Mouse (Mus musculus) midbrain, embryonic 10.5 days (tissue): ENCODE results near the gene Tespa1. TPM values are rescaled to one million over a fixed set of nuclear protein-coding genes. Genes with fewer than 3 reads are reported as not detected.
"Not testable (repeated sequence)": the region's sequence is repeated elsewhere in the genome, so short reads cannot be mapped to it uniquely, and the experiment has no call there.

Experiments used
- DNase-seq: peaks from one replicate; pipeline ENCODE4 v3.0.0-alpha.2; 2017; ENCODE audit warnings: low spot score
- H3K27ac ChIP-seq: fragments of 300-500 bp; sonication (generic); replicated peaks from 2 replicates; pipeline ENCODE4 v1.5.1; 2016; ENCODE audit warnings: mild to moderate bottlenecking
- H3K27me3 ChIP-seq: fragments of 300-500 bp; sonication (generic); 2 replicates; pipeline ENCODE4 v1.6.1; 2016; ENCODE audit warnings: low read depth, mild to moderate bottlenecking; ENCODE audit not compliant: poor library complexity, severe bottlenecking
- H3K36me3 ChIP-seq: fragments of 300-500 bp; sonication (generic); 2 replicates; pipeline ENCODE4 v1.6.1; 2016; ENCODE audit warnings: mild to moderate bottlenecking, moderate library complexity
- H3K4me1 ChIP-seq: fragments of 300-500 bp; sonication (generic); 2 replicates; pipeline ENCODE4 v1.6.1; 2016
- H3K4me3 ChIP-seq: fragments of 300-500 bp; sonication (generic); 2 replicates; pipeline ENCODE4 v1.5.1; 2016; ENCODE audit warnings: mild to moderate bottlenecking, moderate library complexity
- H3K9me3 ChIP-seq: fragments of 300-500 bp; sonication (generic); replicated peaks from 2 replicates; pipeline ENCODE4 v1.6.1; 2016; ENCODE audit warnings: mild to moderate bottlenecking
- WGBS: fragments of 180-500 bp; shearing (Covaris S2); methylation state at CpG from one replicate; pipeline ENCODE4 v1.1.7; 2016; 5-methylcytosine and 5-hydroxymethylcytosine counted together
- polyA plus RNA-seq: library from polyadenylated mRNA; unstranded; fragments of >200 nt; fragmentation: Nextera tagmentation; extraction: Ambion mirVana; gene quantifications from 2 replicates; pipeline ENCODE4 v1.2.1, GENCODE M21; 2016

Gene Tespa1
- polyA plus RNA-seq, 1 experiment from 2014 or later = not detected

DNA sequence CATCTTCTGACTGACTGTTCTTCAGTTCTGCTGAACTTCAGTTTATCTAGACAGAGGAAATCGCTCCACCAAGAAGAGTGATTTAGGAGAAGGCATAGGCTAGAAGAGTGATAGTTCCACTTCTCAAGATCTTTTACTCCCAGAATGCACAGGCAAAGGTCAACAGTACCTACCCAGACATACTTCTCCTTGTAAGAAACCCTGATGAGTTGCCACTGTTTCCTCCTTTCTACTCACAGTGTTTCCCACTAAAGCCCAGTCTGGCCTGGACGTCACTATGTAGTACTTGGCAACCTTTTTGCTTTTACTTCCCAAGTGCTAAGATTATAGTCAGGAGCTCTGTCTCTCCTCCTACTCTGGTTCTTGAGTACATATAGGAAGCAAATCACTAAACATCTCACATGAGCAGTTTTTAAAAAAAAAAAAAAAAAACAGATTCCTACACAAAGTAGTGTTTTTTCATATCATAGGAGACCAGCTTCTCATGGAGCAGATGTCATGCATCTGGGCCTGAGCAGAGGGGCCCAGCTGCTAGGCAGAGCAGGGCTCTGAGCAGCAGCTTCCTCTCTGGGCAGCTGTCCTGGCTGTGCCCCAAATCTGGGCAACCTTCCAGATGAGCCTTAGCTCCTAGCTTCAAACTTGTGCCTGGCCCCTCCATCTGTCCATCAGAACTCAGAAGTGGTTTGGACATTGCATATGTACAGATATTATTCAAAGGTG is 8.4 kb upstream of the Tespa1 start:
- Histone ChIP-seq H3K27ac (no peak overlapping the region), H3K36me3 (no peaks in the 10 kb centered on the region), H3K9me3 (no peaks in the 10 kb centered on the region), H3K27me3 (no peaks in the 10 kb centered on the region), H3K4me1 (no peaks in the 10 kb centered on the region), H3K4me3 (no peak overlapping the region)
- WGBS = 85% methylated on average over 2 of the region's 2 CpGs
- no peak for DNase-seq

DNA sequence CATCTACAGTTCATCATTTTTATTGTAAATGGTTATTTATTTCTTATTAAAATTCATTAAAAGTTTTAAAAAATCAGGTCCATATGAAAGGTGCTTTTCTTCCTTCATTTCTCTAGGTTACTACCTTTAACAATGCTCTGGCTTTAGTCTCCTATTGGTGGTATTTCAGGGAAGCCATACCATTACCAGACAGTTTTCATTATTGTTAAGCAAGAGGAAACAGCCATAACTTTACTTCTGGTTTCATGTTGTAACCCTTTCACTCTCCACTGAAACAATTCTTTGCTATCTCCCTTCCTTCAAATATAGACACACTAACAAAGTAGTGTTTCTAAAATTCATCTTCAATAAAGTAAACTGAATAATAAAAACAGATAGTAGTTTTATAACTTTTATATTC is 6.8 kb upstream of the Tespa1 start:
- Histone ChIP-seq H3K27ac (no peak overlapping the region), H3K4me3 (no peak overlapping the region), H3K27me3 (no peaks in the 10 kb centered on the region), H3K4me1 (no peaks in the 10 kb centered on the region), H3K36me3 (no peaks in the 10 kb centered on the region), H3K9me3 (no peaks in the 10 kb centered on the region)
- no peak for DNase-seq

DNA sequence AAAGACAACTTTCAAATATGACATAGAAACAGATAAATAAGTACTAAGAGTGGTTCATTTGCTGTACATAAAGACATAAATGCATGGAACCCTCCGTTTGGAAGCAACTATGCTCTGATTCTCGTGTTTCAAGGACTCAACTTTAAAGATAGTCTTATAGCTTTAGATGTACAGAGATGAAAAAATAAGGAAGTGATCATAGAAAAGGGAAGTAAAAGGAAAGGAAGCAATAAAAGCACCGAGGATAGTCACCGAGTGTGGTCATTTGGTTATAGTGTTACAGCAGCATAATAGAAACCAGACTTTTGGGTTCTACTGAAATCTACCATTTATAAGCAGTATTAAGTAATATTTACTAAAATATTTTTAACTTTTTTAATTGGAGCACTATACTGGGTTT is 4.0 kb upstream of the Tespa1 start:
- WGBS = 81% methylated on average over 4 of the region's 4 CpGs

DNA sequence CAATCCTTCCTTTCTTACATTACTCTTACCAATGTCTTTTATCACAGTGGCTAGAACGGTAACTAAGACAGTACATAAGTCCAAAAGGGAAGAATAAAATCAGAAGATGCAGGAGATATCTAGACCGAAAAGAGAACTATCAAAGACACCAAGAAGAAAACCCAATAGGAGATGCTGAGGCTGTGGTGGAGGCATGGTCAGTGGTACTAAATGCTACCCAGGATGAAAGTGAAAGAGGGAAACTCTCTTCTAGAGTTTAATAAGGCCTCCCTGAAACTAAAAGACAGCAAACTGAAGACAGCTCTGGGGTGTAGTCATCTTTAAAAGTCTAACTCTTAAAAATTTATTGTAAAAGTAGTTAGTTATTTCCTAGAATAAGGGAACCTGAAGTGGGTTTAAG is 2.0 kb upstream of the Tespa1 start:
- Histone ChIP-seq H3K4me1 (no peaks in the 10 kb centered on the region), H3K9me3 (no peaks in the 10 kb centered on the region), H3K27me3 (no peaks in the 10 kb centered on the region), H3K36me3 (no peaks in the 10 kb centered on the region), H3K27ac (no peak overlapping the region), H3K4me3 (no peak overlapping the region)
- DNase-seq = no peak
- WGBS = 92% methylated on average over 2 of the region's 2 CpGs

More for the DNA sequence above, 4.0 kb upstream of the Tespa1 start:
- Histone ChIP-seq H3K36me3 (no peaks in the 10 kb centered on the region), H3K27ac (no peak overlapping the region), H3K4me3 (no peak overlapping the region), H3K9me3 (no peaks in the 10 kb centered on the region), H3K4me1 (no peaks in the 10 kb centered on the region), H3K27me3 (no peaks in the 10 kb centered on the region)
- DNase-seq = no peak

DNA sequence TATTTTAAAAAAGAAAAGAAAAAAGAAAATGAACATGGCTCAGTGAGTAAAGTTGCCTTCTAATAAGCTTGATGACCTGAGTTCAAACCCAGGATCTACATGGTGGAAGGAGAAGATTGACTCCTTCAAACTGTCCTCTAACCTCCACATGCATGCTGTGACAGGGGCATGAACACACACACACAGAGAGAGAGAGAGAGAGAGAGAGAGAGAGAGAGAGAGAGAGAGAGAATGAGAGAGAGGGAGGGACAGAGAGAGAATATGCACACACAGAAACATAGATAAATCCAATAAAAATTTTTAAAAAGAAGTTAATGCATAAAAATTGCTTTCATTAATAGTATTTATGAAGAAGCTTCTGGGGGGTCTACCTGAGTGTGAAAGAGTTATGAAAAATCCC is 608 bp upstream of the Tespa1 start:
- no peaks in the 10 kb centered on the region for H3K27me3 ChIP-seq
- H3K4me3 ChIP-seq = no peak overlapping the region
- no peak for DNase-seq
- no peaks in the 10 kb centered on the region for H3K4me1 ChIP-seq
- H3K9me3 ChIP-seq = no peaks in the 10 kb centered on the region
- no peaks in the 10 kb centered on the region for H3K36me3 ChIP-seq
- H3K27ac ChIP-seq = no peak overlapping the region

DNA sequence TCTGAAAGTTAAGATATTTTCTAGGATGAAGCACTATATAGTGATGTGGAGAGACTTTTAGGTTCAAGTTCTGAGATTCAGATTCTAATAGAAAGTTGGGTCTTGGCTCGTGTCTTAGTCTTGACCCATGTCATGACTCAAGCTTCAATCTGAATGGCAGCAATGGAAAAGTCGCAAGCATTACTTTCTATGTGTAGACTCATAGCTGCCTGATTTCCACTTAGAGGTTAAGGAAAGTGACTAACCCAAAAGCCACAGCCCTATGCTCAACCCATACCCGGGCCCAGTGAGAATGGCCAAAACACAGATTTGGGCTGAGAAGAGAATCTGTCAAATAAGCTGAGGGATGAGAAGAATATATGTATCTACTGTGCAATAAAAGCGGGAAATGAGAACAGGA is 1.6 kb downstream of the Tespa1 start:
- DNase-seq = no peak
- H3K36me3 ChIP-seq = no peaks in the 10 kb centered on the region
- WGBS = 90% methylated on average over 4 of the region's 4 CpGs
- H3K4me1 ChIP-seq = no peaks in the 10 kb centered on the region
- H3K9me3 ChIP-seq = no peaks in the 10 kb centered on the region
- H3K4me3 ChIP-seq = no peak overlapping the region
- H3K27ac ChIP-seq = no peak overlapping the region
- no peaks in the 10 kb centered on the region for H3K27me3 ChIP-seq

DNA sequence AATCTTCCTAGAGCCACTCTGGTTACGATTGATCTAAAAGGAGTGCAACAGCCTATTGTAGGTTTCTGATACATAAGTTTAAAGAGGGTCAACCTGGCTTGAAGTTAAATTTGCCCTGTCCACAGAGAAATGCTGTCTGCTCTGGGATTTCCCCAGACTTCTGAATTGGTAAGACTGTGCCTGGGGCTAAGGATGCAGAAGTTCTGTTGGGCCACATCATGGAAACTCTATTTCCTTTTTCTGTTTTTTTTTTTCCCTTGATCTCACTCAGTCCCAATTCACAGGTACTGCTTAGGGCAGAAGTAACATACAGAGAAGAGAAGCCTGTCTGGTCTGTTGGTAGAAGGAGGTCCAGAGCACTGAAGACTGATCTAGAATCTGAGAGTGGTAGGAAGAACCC is 8.0 kb downstream of the Tespa1 start:
- Histone ChIP-seq H3K4me3 (no peak overlapping the region), H3K27me3 (no peaks in the 10 kb centered on the region), H3K9me3 (no peaks in the 10 kb centered on the region), H3K36me3 (no peaks in the 10 kb centered on the region), H3K4me1 (no peaks in the 10 kb centered on the region), H3K27ac (no peak overlapping the region)
- WGBS = 93% methylated on average over 1 of the region's 1 CpGs
- no peak for DNase-seq

DNA sequence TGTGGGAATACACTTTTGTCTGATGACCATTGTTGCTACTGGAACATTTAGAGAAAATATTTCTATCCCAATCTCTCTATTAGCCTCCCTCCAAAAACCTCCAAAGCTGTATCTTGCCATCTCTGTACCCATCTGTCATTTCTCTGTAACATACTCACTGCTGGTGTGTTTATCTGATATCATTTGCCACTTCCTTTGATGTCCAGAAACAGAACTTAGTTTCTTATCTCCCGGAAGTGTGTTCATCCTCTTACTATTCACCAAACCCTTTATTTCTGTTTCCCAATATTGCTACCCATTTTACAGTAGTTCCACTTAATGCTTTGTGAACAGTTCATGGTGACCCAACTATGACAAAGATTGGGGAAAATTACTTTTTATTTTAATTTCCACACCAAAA is 13.7 kb downstream of the Tespa1 start:
- Histone ChIP-seq H3K4me3 (no peak overlapping the region), H3K9me3 (no peaks in the 10 kb centered on the region), H3K4me1 (no peaks in the 10 kb centered on the region), H3K36me3 (no peaks in the 10 kb centered on the region), H3K27me3 (no peaks in the 10 kb centered on the region), H3K27ac (no peak overlapping the region)
- 86% methylated on average over 1 of the region's 1 CpGs for WGBS
- DNase-seq = no peak

DNA sequence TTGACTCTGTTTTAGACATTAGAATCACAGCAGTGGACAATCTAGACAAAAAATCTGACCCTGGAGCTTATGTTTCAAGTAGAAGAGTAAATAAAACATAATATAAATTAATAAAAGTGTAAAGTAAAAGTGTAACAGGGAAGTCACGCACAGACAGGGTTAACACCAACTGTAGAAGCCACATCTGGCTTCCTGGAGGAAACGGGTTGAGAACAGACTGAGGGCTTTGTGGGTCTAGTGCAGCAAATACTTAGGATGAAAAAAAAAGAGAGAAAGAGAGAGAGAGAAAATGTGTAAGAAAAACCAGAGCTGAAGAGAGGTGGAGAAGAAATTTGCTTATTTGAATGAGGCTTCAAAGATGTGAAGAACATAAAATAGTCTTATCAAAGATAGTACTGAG is 14.9 kb downstream of the Tespa1 start:
- 80% methylated on average over 2 of the region's 2 CpGs for WGBS
- Histone ChIP-seq H3K4me3 (no peak overlapping the region), H3K27ac (no peak overlapping the region)

DNA sequence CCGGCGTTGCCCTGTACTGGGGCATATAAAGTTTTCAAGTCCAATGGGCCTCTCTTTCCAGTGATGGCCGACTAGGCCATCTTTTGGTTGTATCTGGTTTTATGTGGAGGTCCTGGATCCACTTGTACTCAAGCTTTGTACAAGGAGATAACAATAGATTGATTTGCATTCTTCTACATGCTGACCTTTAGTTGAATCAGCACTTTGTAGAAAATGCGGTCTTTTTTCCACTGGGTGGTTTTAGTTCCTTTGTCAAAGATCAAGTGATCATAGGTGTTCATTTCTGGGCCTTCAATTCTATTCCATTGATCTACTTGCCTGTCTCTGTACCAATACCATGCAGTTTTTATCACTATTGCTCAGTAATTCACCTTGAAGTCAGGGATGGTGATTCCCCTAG is 17.4 kb downstream of the Tespa1 start:
- not testable (repeated sequence) for H3K27ac ChIP-seq, H3K9me3 ChIP-seq, H3K4me1 ChIP-seq, H3K4me3 ChIP-seq, H3K36me3 ChIP-seq, H3K27me3 ChIP-seq, DNase-seq
- WGBS = 87% methylated on average over 4 of the region's 4 CpGs

More for the DNA sequence above, 14.9 kb downstream of the Tespa1 start:
- H3K27me3 ChIP-seq = no peaks in the 10 kb centered on the region
- no peaks in the 10 kb centered on the region for H3K36me3 ChIP-seq
- no peaks in the 10 kb centered on the region for H3K4me1 ChIP-seq
- no peaks in the 10 kb centered on the region for H3K9me3 ChIP-seq
- DNase-seq = no peak

DNA sequence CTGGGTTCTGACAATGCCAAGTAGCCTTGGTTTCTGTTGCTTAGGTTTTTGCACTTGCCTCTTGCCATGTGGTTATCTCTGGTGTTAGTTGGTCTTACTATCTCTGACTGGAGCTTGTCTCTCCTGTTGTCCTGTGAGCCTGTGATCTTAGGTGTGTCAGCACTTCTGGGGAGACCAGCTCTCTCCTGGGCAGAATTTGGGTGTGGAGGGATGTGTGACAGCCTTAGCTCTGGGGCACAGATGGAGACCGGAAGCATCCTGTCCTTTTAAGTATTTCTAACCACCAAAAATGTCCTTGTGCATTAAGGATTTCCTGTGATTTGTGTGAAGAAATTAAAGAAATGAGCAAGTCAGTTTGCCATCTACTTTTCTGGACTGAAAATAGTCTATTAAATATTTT is 21.4 kb downstream of the Tespa1 start:
- DNase-seq = no peak
- 91% methylated on average over 1 of the region's 1 CpGs for WGBS
- no peak overlapping the region for H3K27ac ChIP-seq

DNA sequence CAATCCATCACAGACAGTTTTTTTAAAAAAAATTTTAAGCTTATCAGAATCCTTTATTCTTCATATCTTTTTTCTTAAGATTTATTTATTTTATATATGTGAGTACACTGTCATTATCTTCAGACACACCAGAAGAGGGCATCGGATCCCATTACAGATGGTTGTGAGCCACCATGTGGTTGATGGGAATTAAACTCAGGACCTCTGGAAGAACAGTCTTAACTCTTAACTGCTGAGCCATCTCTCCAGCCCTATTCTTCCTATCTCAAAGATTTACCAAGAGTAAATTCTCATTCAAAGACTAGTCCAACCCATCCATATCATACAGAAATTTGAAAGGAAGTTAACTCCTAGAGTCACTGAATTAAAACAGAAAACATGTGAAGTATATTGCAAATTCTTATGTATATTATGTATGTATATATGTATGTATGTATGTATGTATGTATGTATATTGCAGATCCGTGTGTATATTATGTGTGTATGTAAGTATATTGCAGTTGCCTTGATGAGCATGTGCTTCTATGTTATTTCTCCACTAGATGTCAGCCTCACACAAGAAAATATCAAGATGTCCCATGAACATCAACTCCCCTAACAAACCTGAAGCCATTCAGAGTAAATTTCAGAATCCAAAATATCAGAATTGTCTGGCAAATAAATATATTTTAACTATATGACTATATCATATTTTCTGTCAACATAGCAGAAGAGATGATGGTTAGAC is 40.9 kb downstream of the Tespa1 start:
- DNase-seq = no peak

More for the DNA sequence above, 21.4 kb downstream of the Tespa1 start:
- Histone ChIP-seq H3K4me3 (no peak overlapping the region), H3K9me3 (no peaks in the 10 kb centered on the region), H3K4me1 (no peaks in the 10 kb centered on the region), H3K27me3 (no peaks in the 10 kb centered on the region), H3K36me3 (no peaks in the 10 kb centered on the region)

DNA sequence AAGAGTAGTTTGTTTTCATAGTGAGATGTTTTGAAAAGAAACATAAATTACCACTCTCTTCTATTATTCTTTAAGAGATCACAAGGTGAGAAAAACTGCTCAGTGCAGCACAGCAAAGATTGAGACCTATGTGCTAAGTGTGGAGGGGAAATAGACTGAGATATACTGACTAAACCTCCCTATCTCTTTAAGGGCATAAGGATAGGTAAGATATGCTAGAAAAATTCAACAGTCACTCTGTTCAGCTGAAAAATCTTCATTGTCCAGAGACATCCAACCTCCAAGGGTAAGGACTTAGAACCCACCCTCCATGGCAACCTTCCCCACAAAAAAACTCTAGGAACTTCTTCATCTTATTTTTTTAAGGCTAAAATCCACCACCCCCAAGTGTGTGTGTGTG is 42.1 kb downstream of the Tespa1 start:
- Histone ChIP-seq H3K4me1 (no peaks in the 10 kb centered on the region), H3K9me3 (no peaks in the 10 kb centered on the region), H3K27ac (no peak overlapping the region), H3K4me3 (no peak overlapping the region), H3K36me3 (no peaks in the 10 kb centered on the region), H3K27me3 (no peaks in the 10 kb centered on the region)
- no peak for DNase-seq

More for the DNA sequence above, 40.9 kb downstream of the Tespa1 start:
- WGBS = 64% methylated on average over 2 of the region's 2 CpGs
- H3K4me3 ChIP-seq = no peak overlapping the region
- H3K9me3 ChIP-seq = no peaks in the 10 kb centered on the region
- no peaks in the 10 kb centered on the region for H3K36me3 ChIP-seq
- no peak overlapping the region for H3K27ac ChIP-seq
- H3K4me1 ChIP-seq = no peaks in the 10 kb centered on the region
- no peaks in the 10 kb centered on the region for H3K27me3 ChIP-seq
